Mouse (Mus musculus): ENCODE measurements at regions not wholly inside any gene's neighbourhood (a gene's known extent, or its start where the extent isn't known, plus 50 kb on each side); places are given as distances from the start of the nearest gene placed in this dataset.

DNA sequence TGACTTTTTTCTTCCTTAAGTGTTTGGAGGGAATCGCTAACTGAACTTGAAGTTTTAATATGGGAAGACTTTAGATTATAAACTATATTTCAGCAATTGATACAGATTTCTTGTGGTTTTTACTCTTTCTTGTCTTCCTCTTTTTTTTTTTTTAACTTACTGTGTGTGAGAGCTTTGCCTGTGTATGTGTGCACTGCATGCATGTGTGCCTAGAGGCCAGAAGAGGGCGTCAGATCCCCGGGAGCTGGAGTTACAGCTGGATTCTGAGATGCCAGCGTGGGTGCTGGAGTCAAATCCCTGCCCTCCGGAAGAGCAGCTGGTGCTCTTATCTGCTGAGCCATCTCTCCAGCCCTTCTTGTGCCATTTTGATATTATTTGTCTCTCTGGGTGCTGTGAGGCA lies 129.6 kb downstream of the Trim33 start:
- no peak for DNase-seq (ENCODE audit: low spot score in 2 of 2)

DNA sequence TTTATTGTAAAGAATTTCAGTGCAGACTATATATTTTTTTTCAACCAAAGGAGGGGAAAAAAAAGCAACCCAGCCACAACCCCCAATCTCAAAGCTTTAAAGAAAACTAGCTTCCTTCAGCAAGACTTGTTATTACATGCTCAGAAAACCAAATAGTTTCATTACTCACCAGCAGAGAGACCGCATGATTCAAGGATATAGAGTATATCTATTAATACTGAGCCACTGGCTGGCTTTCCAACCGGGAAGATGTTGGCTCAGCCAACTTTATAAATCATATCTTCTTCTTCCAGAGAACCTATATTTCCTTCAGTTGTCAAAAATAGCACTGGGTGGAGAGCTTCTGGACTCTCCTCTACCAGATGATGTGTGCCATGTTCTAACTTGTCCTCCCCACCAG lies 133.2 kb downstream of the Trim33 start:
- DNase-seq (ENCODE audit: low spot score in 2 of 2), result no peak

GRCm38 (mm10) chr3:103415051-103415695 lies 136.1 kb downstream of the Trim33 start:
- DNase-seq (ENCODE audit: low spot score in 2 of 2), result no peak

DNA sequence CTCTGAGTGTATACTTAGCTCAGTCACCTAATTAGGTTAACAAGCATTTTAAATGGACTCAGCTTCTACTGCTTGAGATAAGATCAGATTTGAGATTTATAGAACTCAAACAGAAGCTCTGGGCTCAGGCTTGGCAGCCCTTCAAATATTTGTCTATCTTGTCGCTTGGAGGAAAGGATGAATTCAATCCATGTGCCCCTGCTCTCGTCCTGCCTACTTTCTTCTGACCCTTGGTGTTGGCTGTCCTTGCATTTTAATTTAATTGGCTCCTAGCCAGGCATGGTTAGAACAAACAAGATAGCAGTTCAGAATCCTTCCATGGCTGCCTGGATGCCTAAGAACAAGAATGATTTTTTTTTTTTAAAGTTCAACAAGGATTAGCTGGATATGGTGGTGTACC lies 137.2 kb downstream of the Trim33 start:
- no peak for DNase-seq (ENCODE audit: low spot score in 2 of 2)

- no peak for DNase-seq (ENCODE audit: low spot score in 2 of 2)
Observed at GRCm38 (mm10) chr3:103417781-103418180, 138.7 kb downstream of the Trim33 start.

DNA sequence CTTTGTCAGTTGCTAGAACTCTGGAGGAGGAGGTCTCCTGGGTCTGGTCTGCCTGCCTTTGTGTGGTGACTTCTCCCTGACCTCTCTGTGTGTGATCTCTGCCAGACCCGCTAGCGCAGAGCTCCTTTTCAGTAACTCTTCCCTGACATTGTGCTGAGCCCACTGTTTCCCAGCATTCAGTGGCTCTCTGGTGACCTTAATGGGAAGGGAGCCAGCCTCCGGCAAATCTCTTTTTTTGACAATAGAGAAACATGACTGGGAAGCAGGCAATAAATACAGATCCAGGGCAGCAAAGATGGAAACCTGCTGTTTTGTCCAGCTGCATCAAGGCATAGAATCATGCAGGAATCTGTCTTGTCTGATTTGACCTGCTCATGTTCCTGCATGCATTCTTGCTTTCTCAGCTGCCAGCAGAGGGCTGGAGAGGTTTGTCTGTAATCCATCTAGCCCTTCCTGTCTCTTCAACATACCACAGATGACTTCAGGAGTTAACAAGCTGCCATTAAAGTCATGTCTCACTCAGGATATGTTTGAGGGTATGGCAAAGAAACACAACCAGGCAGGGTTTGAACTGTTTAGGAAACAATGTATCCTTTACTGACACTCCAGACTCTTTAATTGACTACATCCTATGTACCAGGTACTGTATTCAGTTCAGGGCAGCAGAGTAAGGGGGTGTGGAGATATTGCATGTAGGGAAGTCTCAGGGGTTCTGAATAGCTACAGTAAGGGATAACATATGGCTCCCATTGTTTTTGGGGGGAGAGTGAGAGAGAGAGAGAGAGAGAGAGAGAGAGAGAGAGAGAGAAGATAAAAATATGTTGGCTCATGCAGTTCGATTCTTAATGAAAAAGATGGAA lies 140.9 kb downstream of the Trim33 start:
- peak in 1 of 2 experiments; percentile 18 for DNase-seq (ENCODE audit: low spot score in 2 of 2)

DNA sequence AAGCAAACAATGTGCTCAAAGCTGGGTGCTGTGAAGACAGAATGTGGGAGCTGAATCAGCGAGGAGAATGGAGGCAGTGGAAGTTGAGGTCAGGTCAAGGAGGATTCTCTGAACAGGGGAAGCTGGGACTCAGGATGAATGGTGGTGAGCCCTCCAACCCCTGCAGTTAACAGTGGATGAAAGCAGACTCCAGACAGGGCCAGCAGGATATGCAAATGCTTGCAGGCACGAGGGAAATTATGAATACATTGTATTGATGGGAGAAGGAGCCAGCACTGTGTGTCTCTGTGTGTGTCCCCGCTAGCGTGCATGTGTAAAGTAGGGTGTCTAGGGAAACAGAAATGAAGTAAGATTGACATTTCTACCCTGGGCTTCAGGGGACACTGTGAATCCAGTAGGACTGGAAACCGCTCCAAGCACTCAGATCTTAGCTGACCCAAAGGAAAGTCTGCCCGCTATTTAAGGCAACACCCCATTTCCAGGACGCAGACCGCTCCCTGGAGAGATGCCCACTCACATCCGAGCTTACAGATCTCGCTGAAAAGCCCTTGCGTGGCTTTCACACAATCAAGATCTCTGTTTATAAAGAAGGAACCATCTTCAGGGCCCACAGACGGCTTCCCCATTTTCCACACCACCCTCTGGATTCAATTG lies 141.7 kb downstream of the Trim33 start:
- DNase-seq (ENCODE audit: low spot score in 2 of 2), result no peak

DNA sequence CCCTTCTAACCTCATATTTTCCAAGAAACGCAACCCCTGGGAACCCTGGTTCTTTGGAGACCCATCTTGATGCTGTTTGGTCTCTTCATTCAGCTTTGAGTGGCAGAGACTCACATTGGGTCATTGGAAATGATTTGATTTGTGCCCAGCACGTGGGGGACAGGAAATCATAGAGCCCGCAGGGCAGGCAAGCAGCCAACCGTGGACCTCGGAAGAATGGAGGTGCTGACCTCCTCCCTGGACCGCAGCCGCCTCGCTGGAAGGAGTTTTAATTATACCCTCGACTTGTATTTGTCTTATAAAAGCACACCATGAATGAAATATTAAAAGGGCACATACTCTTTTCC lies 142.2 kb downstream of the Trim33 start:
- DNase-seq (ENCODE audit: low spot score in 2 of 2), result peak in 1 of 2 experiments; percentile 25

- DNase-seq (ENCODE audit: low spot score in 2 of 2), result no peak
Observed at GRCm38 (mm10) chr3:103422806-103423205, 143.7 kb downstream of the Trim33 start.

DNA sequence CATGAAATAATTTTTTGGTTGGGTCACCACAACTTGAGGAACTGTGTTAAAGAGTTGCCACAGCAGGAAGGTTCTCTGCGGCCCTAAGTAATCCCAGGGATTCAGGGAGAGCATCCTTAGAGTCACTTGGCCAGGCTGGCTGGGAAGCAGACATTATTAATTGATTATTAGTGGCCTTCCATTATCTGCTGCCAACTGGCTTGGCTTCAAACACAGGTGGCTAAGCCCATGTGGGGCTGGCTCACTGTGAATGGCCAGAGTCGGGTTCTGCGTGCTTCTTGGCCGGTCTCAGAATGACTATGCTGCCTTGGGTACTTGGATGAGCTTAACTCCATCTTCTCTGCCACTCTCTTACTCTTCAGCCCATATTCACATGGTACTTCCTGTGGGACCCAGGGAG lies 144.2 kb downstream of the Trim33 start:
- no peak for DNase-seq (ENCODE audit: low spot score in 2 of 2)

GRCm38 (mm10) chr3:103425812-103426430 lies 146.8 kb downstream of the Trim33 start:
- no peak for DNase-seq (ENCODE audit: low spot score in 2 of 2)

GRCm38 (mm10) chr3:103429227-103429788 lies 145.7 kb upstream of the Syt6 start:
- DNase-seq (ENCODE audit: low spot score in 2 of 2), result no peak

- no peak for DNase-seq (ENCODE audit: low spot score in 2 of 2)
Observed at GRCm38 (mm10) chr3:103430131-103430530, 144.9 kb upstream of the Syt6 start.

DNA sequence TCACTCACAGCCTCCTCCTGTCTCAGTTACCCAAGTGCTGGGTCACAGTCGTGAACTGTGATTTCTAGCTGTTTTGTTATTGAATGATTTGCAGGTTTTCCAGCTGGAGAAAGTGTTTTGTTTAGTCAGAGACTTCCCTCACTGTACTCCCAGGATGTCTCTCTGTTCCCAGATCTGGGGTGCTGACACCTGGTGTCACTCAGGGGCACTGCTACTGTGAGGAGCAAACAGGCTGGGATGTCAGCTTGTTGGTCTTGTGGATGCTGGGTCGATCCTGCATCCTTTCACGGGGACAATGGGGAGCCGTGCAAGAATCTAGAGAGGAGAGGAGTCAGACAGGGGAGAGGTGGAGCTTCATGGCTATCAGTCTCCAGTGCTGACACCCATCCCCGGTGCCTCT lies 142.8 kb upstream of the Syt6 start:
- no peak for DNase-seq (ENCODE audit: low spot score in 2 of 2)

GRCm38 (mm10) chr3:103436902-103437603 lies 138.0 kb upstream of the Syt6 start:
- DNase-seq (ENCODE audit: low spot score in 2 of 2), result no peak

DNA sequence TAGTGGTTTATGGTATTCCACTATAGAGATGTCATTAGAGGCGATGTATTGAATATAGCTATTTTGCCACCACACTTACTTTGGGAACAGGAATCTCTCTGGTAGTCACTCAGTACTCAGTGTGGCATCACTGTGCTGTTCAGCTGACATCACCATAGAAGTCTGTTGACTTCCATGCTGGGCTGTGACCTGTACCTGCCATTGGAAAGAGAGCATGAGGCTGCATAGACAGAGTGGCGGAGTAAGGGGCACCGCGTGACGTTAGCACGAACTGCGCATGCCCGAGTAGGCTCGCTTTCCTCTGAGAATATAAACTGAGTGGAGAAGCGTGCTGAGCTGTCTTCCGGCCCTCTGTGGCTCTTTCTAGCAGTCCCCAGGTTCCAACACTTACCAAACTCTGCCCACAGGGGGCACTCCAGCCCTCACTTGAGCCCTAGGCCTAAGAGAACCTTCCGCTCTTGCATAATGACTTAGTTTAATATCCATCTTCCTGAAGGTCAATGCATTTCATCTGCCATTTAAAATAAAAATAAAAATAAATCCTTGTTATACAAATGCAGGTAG lies 136.2 kb upstream of the Syt6 start:
- DNase-seq (ENCODE audit: low spot score in 2 of 2), result peak in 1 of 2 experiments; percentile 18

GRCm38 (mm10) chr3:103443247-103443646 lies 131.8 kb upstream of the Syt6 start:
- no peak for DNase-seq (ENCODE audit: low spot score in 2 of 2)

- no peak for DNase-seq (ENCODE audit: low spot score in 2 of 2)
Observed at GRCm38 (mm10) chr3:103445852-103446251, 129.2 kb upstream of the Syt6 start.

DNA sequence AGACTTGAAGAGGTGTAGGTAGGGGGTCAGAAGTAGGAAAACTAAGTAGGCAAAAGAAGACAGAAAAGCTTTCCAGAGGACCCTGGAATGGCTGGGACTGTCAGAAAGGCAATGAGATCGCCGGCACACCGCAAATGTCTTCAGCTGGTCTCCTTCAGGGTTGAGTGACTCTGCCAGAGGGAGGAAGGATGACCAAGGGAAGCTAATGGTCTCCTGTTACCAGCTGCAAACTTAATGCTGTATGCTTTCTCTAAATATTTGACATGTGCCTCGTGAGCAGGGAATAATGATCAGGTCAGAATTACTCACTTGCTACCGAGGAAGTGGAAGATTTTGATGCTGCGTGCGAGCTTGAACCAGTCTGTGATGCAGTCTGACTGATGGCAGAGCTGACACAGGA lies 125.2 kb upstream of the Syt6 start:
- no peak for DNase-seq (ENCODE audit: low spot score in 2 of 2)

DNA sequence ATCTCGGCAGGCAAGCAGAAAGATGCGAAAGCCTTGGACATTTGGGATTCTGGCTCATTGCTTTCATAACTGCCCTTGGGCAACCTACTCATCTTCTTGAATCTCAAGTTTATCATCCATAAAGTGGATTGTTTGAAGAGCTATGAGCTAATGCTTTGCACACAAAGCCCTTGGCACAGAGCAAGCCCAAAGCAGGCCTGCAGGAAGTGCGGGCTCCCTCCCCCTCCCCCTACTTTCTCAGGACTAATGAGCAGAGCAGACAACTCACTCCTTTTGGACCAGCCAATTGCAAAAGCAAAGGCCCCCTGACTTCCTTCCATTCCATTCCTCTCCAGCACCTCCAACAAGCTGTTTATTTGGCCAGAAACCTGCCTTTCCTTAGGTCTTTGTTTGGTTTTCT lies 123.1 kb upstream of the Syt6 start:
- DNase-seq (ENCODE audit: low spot score in 2 of 2), result no peak

DNA sequence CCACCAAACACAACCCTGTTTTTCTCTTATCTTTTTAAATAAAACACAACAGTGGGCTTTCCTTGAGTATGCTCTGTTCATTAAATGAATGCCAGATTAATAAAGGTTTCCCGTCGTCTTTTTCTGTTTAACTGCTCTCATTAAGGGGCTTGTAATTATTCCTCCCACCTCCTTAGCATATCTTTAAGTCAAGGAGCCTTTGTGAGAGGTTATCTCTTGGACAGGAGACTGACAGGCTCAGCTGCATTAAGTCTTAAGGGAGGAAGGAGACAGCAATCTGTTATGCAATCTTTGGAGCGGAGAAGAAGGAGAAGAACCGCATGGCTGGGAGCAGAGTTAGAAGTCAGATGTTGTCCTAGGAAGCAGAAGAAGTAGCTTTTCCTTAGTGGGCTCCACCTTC lies 111.3 kb upstream of the Syt6 start:
- no peak for DNase-seq (ENCODE audit: low spot score in 2 of 2)

Data from spleen, postnatal 4 days (tissue).